Mouse (Mus musculus): Measurements from ENCODE around the gene Nup210l. TPM values are rescaled to one million over a fixed set of nuclear protein-coding genes. Genes with fewer than 3 reads are reported as not detected.

Gene Nup210l
- total and polyA plus RNA-seq, 3 experiments = 0.15 to 0.22 TPM; not detected in 1

GRCm38 (mm10) chr3:90101673-90102072, 2.3 kb upstream of the Nup210l start:
- ATAC-seq (ENCODE audit: extremely low read depth, insufficient number of reproducible peaks, low FRiP score, poor library complexity, severe bottlenecking) = no peak
- H3K4me3 ChIP-seq (ENCODE audit: low read depth, low read length) = no peak overlapping the region
- H3K27me3 ChIP-seq (ENCODE audit: insufficient read depth, low read length) = no peaks in the 10 kb centered on the region
- peaks cover 39% of the 10 kb centered on the region for H3K36me3 ChIP-seq (replicated peaks)
- H3K9me3 ChIP-seq (replicated peaks) = no peaks in the 10 kb centered on the region
- 0 out of 2 replicates have a peak, but pooled peaks cover 4% of the 10 kb centered on the region for H3K4me1 ChIP-seq (ENCODE audit: insufficient read depth, low read depth, low read length)
- TF ChIP-seq GATA1 (IDR thresholded peaks at IDR 0.05; ENCODE audit: borderline replicate concordance, low read length) = no peak
- no peak for TF ChIP-seq POLR2AphosphoS5 (IDR thresholded peaks at IDR 0.05; ENCODE audit: insufficient replicate concordance, low read depth, low read length)
- TF ChIP-seq GATA2 (IDR thresholded peaks at IDR 0.05; ENCODE audit: borderline replicate concordance, low read depth, low read length) = no peak
- no peak for TF ChIP-seq CTCF (IDR thresholded peaks at IDR 0.05; ENCODE audit: low read depth, low read length)
- DNase-seq (ENCODE audit: low spot score) = no peak

- no peaks in the 10 kb centered on the region for H3K27me3 ChIP-seq (ENCODE audit: insufficient read depth, low read length)
- peaks cover 35% of the 10 kb centered on the region for H3K36me3 ChIP-seq (replicated peaks)
- H3K9me3 ChIP-seq (replicated peaks) = no peaks in the 10 kb centered on the region
- 0 out of 2 replicates have a peak, but pooled peaks cover 4% of the 10 kb centered on the region for H3K4me1 ChIP-seq (ENCODE audit: insufficient read depth, low read depth, low read length)
- H3K4me3 ChIP-seq (ENCODE audit: low read depth, low read length) = no peak overlapping the region
- TF ChIP-seq POLR2AphosphoS5 (IDR thresholded peaks at IDR 0.05; ENCODE audit: insufficient replicate concordance, low read depth, low read length) = no peak
- no peak for TF ChIP-seq CTCF (IDR thresholded peaks at IDR 0.05; ENCODE audit: low read depth, low read length)
- no peak for TF ChIP-seq TAL1 (conservative IDR thresholded peaks at IDR 0.05; ENCODE audit: low read depth, low read length)
- no peak for TF ChIP-seq GATA1 (IDR thresholded peaks at IDR 0.05; ENCODE audit: borderline replicate concordance, low read length)
- no peak for TF ChIP-seq GATA2 (IDR thresholded peaks at IDR 0.05; ENCODE audit: borderline replicate concordance, low read depth, low read length)
- DNase-seq (ENCODE audit: low spot score) = no peak
- no peak for ATAC-seq (ENCODE audit: extremely low read depth, insufficient number of reproducible peaks, low FRiP score, poor library complexity, severe bottlenecking)
These were observed 1.7 kb upstream of the Nup210l start for GRCm38 (mm10) chr3:90102239-90102638.

GRCm38 (mm10) chr3:90103176-90103575, 756 bp upstream of the Nup210l start:
- Histone ChIP-seq H3K4me1 (ENCODE audit: insufficient read depth, low read depth, low read length) (0 out of 2 replicates have a peak, but pooled peaks cover 4% of the 10 kb centered on the region), H3K27me3 (ENCODE audit: insufficient read depth, low read length) (no peaks in the 10 kb centered on the region), H3K9me3 (replicated peaks) (no peaks in the 10 kb centered on the region), H3K36me3 (replicated peaks) (peaks cover 27% of the 10 kb centered on the region), H3K4me3 (ENCODE audit: low read depth, low read length) (no peak overlapping the region)
- no peak for TF ChIP-seq POLR2AphosphoS5 (IDR thresholded peaks at IDR 0.05; ENCODE audit: insufficient replicate concordance, low read depth, low read length)
- DNase-seq (ENCODE audit: low spot score) (no peak), ATAC-seq (ENCODE audit: extremely low read depth, insufficient number of reproducible peaks, low FRiP score, poor library complexity, severe bottlenecking) (no peak)

- no peaks in the 10 kb centered on the region for H3K27me3 ChIP-seq (ENCODE audit: insufficient read depth, low read length)
- TF ChIP-seq CTCF (IDR thresholded peaks at IDR 0.05; ENCODE audit: low read depth, low read length) = no peak
- TF ChIP-seq GATA1 (IDR thresholded peaks at IDR 0.05; ENCODE audit: borderline replicate concordance, low read length) = no peak
- TF ChIP-seq GATA2 (IDR thresholded peaks at IDR 0.05; ENCODE audit: borderline replicate concordance, low read depth, low read length) = no peak
- TF ChIP-seq TAL1 (conservative IDR thresholded peaks at IDR 0.05; ENCODE audit: low read depth, low read length) = no peak
- no peak for TF ChIP-seq POLR2AphosphoS5 (IDR thresholded peaks at IDR 0.05; ENCODE audit: insufficient replicate concordance, low read depth, low read length)
- no peak overlapping the region for H3K4me3 ChIP-seq (ENCODE audit: low read depth, low read length)
- no peaks in the 10 kb centered on the region for H3K36me3 ChIP-seq (replicated peaks)
- ATAC-seq (ENCODE audit: extremely low read depth, insufficient number of reproducible peaks, low FRiP score, poor library complexity, severe bottlenecking) (no peak), DNase-seq (ENCODE audit: low spot score) (no peak)
- H3K9me3 ChIP-seq (replicated peaks) = no peaks in the 10 kb centered on the region
- H3K4me1 ChIP-seq (ENCODE audit: insufficient read depth, low read depth, low read length) = no peaks in the 10 kb centered on the region
These were observed 7.8 kb downstream of the Nup210l start for GRCm38 (mm10) chr3:90111706-90112105.

GRCm38 (mm10) chr3:90114342-90114741, 10.4 kb downstream of the Nup210l start:
- TF ChIP-seq GATA2 (IDR thresholded peaks at IDR 0.05; ENCODE audit: borderline replicate concordance, low read depth, low read length) (no peak), GATA1 (IDR thresholded peaks at IDR 0.05; ENCODE audit: borderline replicate concordance, low read length) (no peak), POLR2AphosphoS5 (IDR thresholded peaks at IDR 0.05; ENCODE audit: insufficient replicate concordance, low read depth, low read length) (no peak), TAL1 (conservative IDR thresholded peaks at IDR 0.05; ENCODE audit: low read depth, low read length) (no peak), CTCF (IDR thresholded peaks at IDR 0.05; ENCODE audit: low read depth, low read length) (no peak)
- DNase-seq (ENCODE audit: low spot score) (no peak), ATAC-seq (ENCODE audit: extremely low read depth, insufficient number of reproducible peaks, low FRiP score, poor library complexity, severe bottlenecking) (no peak)
- H3K4me1 ChIP-seq (ENCODE audit: insufficient read depth, low read depth, low read length) = no peaks in the 10 kb centered on the region
- H3K4me3 ChIP-seq (ENCODE audit: low read depth, low read length) = no peak overlapping the region
- peaks cover 4% of the 10 kb centered on the region; the same call in 1 of the 2 replicates for H3K27me3 ChIP-seq (ENCODE audit: insufficient read depth, low read length)
- H3K9me3 ChIP-seq (replicated peaks) = no peaks in the 10 kb centered on the region
- no peaks in the 10 kb centered on the region for H3K36me3 ChIP-seq (replicated peaks)

- no peaks in the 10 kb centered on the region for H3K36me3 ChIP-seq (replicated peaks)
- H3K4me3 ChIP-seq (ENCODE audit: low read depth, low read length) = no peak overlapping the region
- no peak for TF ChIP-seq TAL1 (conservative IDR thresholded peaks at IDR 0.05; ENCODE audit: low read depth, low read length)
- TF ChIP-seq GATA1 (IDR thresholded peaks at IDR 0.05; ENCODE audit: borderline replicate concordance, low read length) = no peak
- no peak for TF ChIP-seq POLR2AphosphoS5 (IDR thresholded peaks at IDR 0.05; ENCODE audit: insufficient replicate concordance, low read depth, low read length)
- TF ChIP-seq CTCF (IDR thresholded peaks at IDR 0.05; ENCODE audit: low read depth, low read length) = no peak
- no peak for TF ChIP-seq GATA2 (IDR thresholded peaks at IDR 0.05; ENCODE audit: borderline replicate concordance, low read depth, low read length)
- H3K9me3 ChIP-seq (replicated peaks) = no peaks in the 10 kb centered on the region
- H3K4me1 ChIP-seq (ENCODE audit: insufficient read depth, low read depth, low read length) = no peaks in the 10 kb centered on the region
- DNase-seq (ENCODE audit: low spot score) (no peak), ATAC-seq (ENCODE audit: extremely low read depth, insufficient number of reproducible peaks, low FRiP score, poor library complexity, severe bottlenecking) (no peak)
- H3K27me3 ChIP-seq (ENCODE audit: insufficient read depth, low read length) = peaks cover 7% of the 10 kb centered on the region; the same call in 1 of the 2 replicates
These were observed 11.6 kb downstream of the Nup210l start for GRCm38 (mm10) chr3:90115526-90115925.

All from G1E (cell line).